Comparison of ENCODE assay signal across 8 mouse cellular contexts in genomic region chr9:58534766-58535165, GRCm38 (mm10). TPM values are rescaled to one million over a fixed set of nuclear protein-coding genes. Genes with fewer than 3 reads are reported as not detected.
DNase-seq lines count a peak whose midpoint lies in the region; ATAC-seq lines count a peak whose summit lies in the region.

No protein-coding gene starts in this region.

- peak; percentile 71 for ATAC-seq in erythroid progenitor cell, adult 5-6 weeks (replicated peaks; ENCODE audit: low FRiP score, poor library complexity, severe bottlenecking)
- ATAC-seq in megakaryocyte progenitor cell, adult 5-6 weeks (replicated peaks; ENCODE audit: poor library complexity), result peak; percentile 75

- peak; percentile 76 for DNase-seq in adrenal gland, postnatal 14 days
- no peak for DNase-seq in adrenal gland, adult 18-20 months (ENCODE audit: low spot score in 2 of 2)
- peak; percentile 53 for DNase-seq in urinary bladder, postnatal 14 days (ENCODE audit: low spot score)
- no peak for DNase-seq in urinary bladder, postnatal 25 days (ENCODE audit: low spot score)
- DNase-seq in kidney, postnatal 14 days, result peak; percentile 70
- peak; percentile 54 to 65 for DNase-seq in spleen, postnatal 36 days (ENCODE audit: low spot score in 2 of 2)

RNA-seq across cellular contexts. Expression of gene Cd276, which starts 20.5 kb away (rescaled TPM):
- total RNA-seq in adrenal gland, postnatal 14 days (2021), result 14.1 and 15.0 TPM in 2 replicates
- 1 to 10 TPM; 7.0 to 8.1 TPM for total RNA-seq in adrenal gland, adult 18-20 months (2021)
- 0.36 TPM in 1 of 2 replicates, not detected in the other for total RNA-seq in erythroid progenitor cell, adult 5-6 weeks (2015; ENCODE audit: low replicate concordance)
- not detected in 2 replicates for total RNA-seq in erythroid progenitor cell, adult 5-6 weeks (2017; ENCODE audit: low replicate concordance)
- 0.10 and 0.52 TPM in 2 replicates for total RNA-seq in megakaryocyte progenitor cell, adult 5-6 weeks (2015)
- 0.20 TPM in 1 of 2 replicates, not detected in the other for total RNA-seq in megakaryocyte progenitor cell, adult 5-6 weeks (2017)

RNA-seq across cellular contexts. Expression of gene Insyn1, which starts 46.4 kb away (rescaled TPM):
- 8.0 and 8.9 TPM in 2 replicates for total RNA-seq in adrenal gland, postnatal 14 days (2021)
- total RNA-seq in adrenal gland, adult 18-20 months (2021), result 10 to 100 TPM; 10.6 to 12.0 TPM
- total RNA-seq in erythroid progenitor cell, adult 5-6 weeks (2015; ENCODE audit: low replicate concordance), result not detected in 2 replicates
- not detected in 2 replicates for total RNA-seq in erythroid progenitor cell, adult 5-6 weeks (2017; ENCODE audit: low replicate concordance)
- total RNA-seq in megakaryocyte progenitor cell, adult 5-6 weeks (2015), result not detected in 2 replicates
- total RNA-seq in megakaryocyte progenitor cell, adult 5-6 weeks (2017), result not detected in 2 replicates

RNA-seq across cellular contexts. Expression of gene Nptn, which starts 47.3 kb away (rescaled TPM):
- total RNA-seq in adrenal gland, postnatal 14 days (2021), result 159 and 169 TPM in 2 replicates
- 100 to 1,000 TPM; 154 to 157 TPM for total RNA-seq in adrenal gland, adult 18-20 months (2021)
- 415 and 552 TPM in 2 replicates for total RNA-seq in erythroid progenitor cell, adult 5-6 weeks (2015; ENCODE audit: low replicate concordance)
- 202 and 230 TPM in 2 replicates for total RNA-seq in erythroid progenitor cell, adult 5-6 weeks (2017; ENCODE audit: low replicate concordance)
- total RNA-seq in megakaryocyte progenitor cell, adult 5-6 weeks (2015), result 198 and 226 TPM in 2 replicates
- total RNA-seq in megakaryocyte progenitor cell, adult 5-6 weeks (2017), result 90.3 and 106 TPM in 2 replicates

Comparison
In these comparisons a context has a peak if more than half of its experiments do, and no peak if none do; other contexts are left out.
1. DNase-seq: peak in adrenal gland, postnatal 14 days (single experiment), urinary bladder, postnatal 14 days (single experiment), kidney, postnatal 14 days (single experiment) and spleen, postnatal 36 days (2 of 2); none in adrenal gland, adult 18-20 months (0 of 2) and urinary bladder, postnatal 25 days (single experiment).